Mouse (Mus musculus) hindbrain, embryonic 16.5 days (tissue): ENCODE results near the gene Kif23. TPM values are rescaled to one million over a fixed set of nuclear protein-coding genes. Genes with fewer than 3 reads are reported as not detected.

Experiments
- ATAC-seq: fragments of 200-750 bp; cut with Nextera tagmentation; 2 replicates; pipeline ENCODE4 v1.8.0; 2017; ENCODE audit warnings: moderate TSS enrichment, moderate library complexity
- H3K27ac ChIP-seq: fragments of 300-500 bp; sonication (generic); 2 replicates; pipeline ENCODE4 v1.5.1; 2014; ENCODE audit warnings: low read depth, mild to moderate bottlenecking, control low read depth, low read length, moderate library complexity
- H3K27me3 ChIP-seq: fragments of 300-500 bp; sonication (generic); replicated peaks from 2 replicates; pipeline ENCODE4 v1.6.1; 2014; ENCODE audit warnings: low read length; ENCODE audit not compliant: control insufficient read depth, insufficient read depth
- H3K36me3 ChIP-seq: fragments of 300-500 bp; sonication (generic); 2 replicates; pipeline ENCODE4 v1.6.1; 2014; ENCODE audit warnings: mild to moderate bottlenecking, low read length, moderate library complexity, mixed read lengths; ENCODE audit not compliant: control insufficient read depth, insufficient read depth
- H3K4me1 ChIP-seq: fragments of 300-500 bp; sonication (generic); 2 replicates; pipeline ENCODE4 v1.6.1; 2014; ENCODE audit warnings: low read depth, low read length; ENCODE audit not compliant: control insufficient read depth, insufficient read depth
- H3K4me2 ChIP-seq: fragments of 300-500 bp; sonication (generic); 2 replicates; pipeline ENCODE4 v1.6.1; 2014; ENCODE audit warnings: mild to moderate bottlenecking, low read length, control low read depth, moderate library complexity
- H3K4me3 ChIP-seq: fragments of 300-500 bp; sonication (generic); 2 replicates; pipeline ENCODE4 v1.5.1; 2014; ENCODE audit warnings: mild to moderate bottlenecking, low read length, control low read depth, moderate library complexity
- H3K9ac ChIP-seq: fragments of 300-500 bp; sonication (generic); 2 replicates; pipeline ENCODE4 v1.6.1; 2014; ENCODE audit warnings: low read depth, mild to moderate bottlenecking, control low read depth, low read length, moderate library complexity
- H3K9me3 ChIP-seq: fragments of 300-500 bp; sonication (generic); 2 replicates; pipeline ENCODE4 v1.6.1; 2014; ENCODE audit warnings: mild to moderate bottlenecking, low read length, moderate library complexity; ENCODE audit not compliant: control insufficient read depth
- WGBS: fragments of 180-500 bp; shearing (Covaris S2); extraction: QIAGEN DNeasy Blood & Tissue Kit; methylation state at CpG from one replicate; pipeline ENCODE4 v1.1.7; 2014; 5-methylcytosine and 5-hydroxymethylcytosine counted together
- polyA plus RNA-seq: library from polyadenylated mRNA; unstranded; fragments of >200 nt; fragmentation: Nextera tagmentation; extraction: Ambion mirVana; gene quantifications from 2 replicates; pipeline ENCODE4 v1.2.1, GENCODE M21; 2015

The Kif23 gene
- polyA plus RNA-seq, 1 experiment from 2014 or later, result 13.7 TPM

GRCm38 (mm10) chr9:61910526-61911256 lies 35.9 kb downstream of the Kif23 start:
- no peak for ATAC-seq
- H3K9ac ChIP-seq, result no peak overlapping the region
- peaks cover 15% of the 10 kb centered on the region for H3K36me3 ChIP-seq
- H3K4me1 ChIP-seq, result peaks cover 13% of the 10 kb centered on the region
- H3K9me3 ChIP-seq, result no peaks in the 10 kb centered on the region
- H3K27me3 ChIP-seq, result no peaks in the 10 kb centered on the region
- WGBS, result 48% methylated on average over 20 of the region's 20 CpGs
- H3K27ac ChIP-seq, result no peak overlapping the region
- no peak overlapping the region for H3K4me2 ChIP-seq
- no peak overlapping the region for H3K4me3 ChIP-seq

- Histone ChIP-seq H3K4me3 (no peak overlapping the region), H3K27ac (no peak overlapping the region), H3K36me3 (peaks cover 15% of the 10 kb centered on the region), H3K4me1 (peaks cover 11% of the 10 kb centered on the region), H3K27me3 (no peaks in the 10 kb centered on the region), H3K9ac (no peak overlapping the region), H3K4me2 (no peak overlapping the region), H3K9me3 (no peaks in the 10 kb centered on the region)
- 95% methylated on average over 1 of the region's 1 CpGs for WGBS
- ATAC-seq, result no peak
These were observed 36.9 kb downstream of the Kif23 start for GRCm38 (mm10) chr9:61909633-61910032.

GRCm38 (mm10) chr9:61908832-61909407 lies 37.7 kb downstream of the Kif23 start:
- Histone ChIP-seq H3K27ac (no peak overlapping the region), H3K4me3 (no peak overlapping the region), H3K9ac (no peak overlapping the region), H3K27me3 (no peaks in the 10 kb centered on the region), H3K9me3 (no peaks in the 10 kb centered on the region), H3K36me3 (peaks cover 15% of the 10 kb centered on the region), H3K4me2 (no peak overlapping the region), H3K4me1 (peaks cover 11% of the 10 kb centered on the region)
- no peak for ATAC-seq
- 85% methylated on average over 11 of the region's 11 CpGs for WGBS

DNA sequence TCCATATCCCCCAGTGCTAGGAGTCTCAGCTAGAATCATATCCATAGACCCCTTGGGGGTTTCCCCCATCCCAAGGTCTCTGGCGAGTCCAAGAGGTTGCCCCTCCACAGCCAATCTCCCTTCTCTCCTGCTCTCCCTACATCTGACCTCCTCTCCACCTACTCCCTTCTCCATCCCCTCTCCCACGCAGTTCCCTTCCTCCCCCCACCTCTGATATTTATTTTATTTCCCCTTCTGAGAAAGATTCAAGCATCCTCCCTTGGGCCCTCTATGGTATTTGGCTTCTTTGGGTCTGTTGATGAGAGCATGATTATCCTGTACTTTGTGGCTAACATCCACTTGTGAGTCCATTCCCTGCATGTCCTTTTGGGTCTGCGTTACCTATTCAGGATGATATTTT lies 38.2 kb downstream of the Kif23 start:
- no peak overlapping the region for H3K9ac ChIP-seq
- no peak for ATAC-seq
- no peak overlapping the region for H3K4me2 ChIP-seq

GRCm38 (mm10) chr9:61907621-61908295 lies 38.8 kb downstream of the Kif23 start:
- no peak overlapping the region for H3K27ac ChIP-seq
- H3K9ac ChIP-seq, result no peak overlapping the region
- H3K4me1 ChIP-seq, result peaks cover 3% of the 10 kb centered on the region
- no peak overlapping the region for H3K4me2 ChIP-seq
- no peak overlapping the region for H3K4me3 ChIP-seq
- H3K36me3 ChIP-seq, result peaks cover 13% of the 10 kb centered on the region
- H3K9me3 ChIP-seq, result no peaks in the 10 kb centered on the region
- 93% methylated on average over 4 of the region's 4 CpGs for WGBS
- ATAC-seq, result no peak
- no peaks in the 10 kb centered on the region for H3K27me3 ChIP-seq

More for the DNA sequence above, 38.2 kb downstream of the Kif23 start:
- Histone ChIP-seq H3K4me3 (no peak overlapping the region), H3K9me3 (no peaks in the 10 kb centered on the region), H3K27ac (no peak overlapping the region), H3K36me3 (peaks cover 15% of the 10 kb centered on the region), H3K4me1 (peaks cover 7% of the 10 kb centered on the region), H3K27me3 (no peaks in the 10 kb centered on the region)
- WGBS, result 84% methylated on average over 3 of the region's 3 CpGs

GRCm38 (mm10) chr9:61906912-61907311 lies 39.7 kb downstream of the Kif23 start:
- Histone ChIP-seq H3K4me2 (no peak overlapping the region), H3K4me1 (peaks cover 10% of the 10 kb centered on the region), H3K27ac (no peak overlapping the region), H3K36me3 (peaks cover 5% of the 10 kb centered on the region; the same call in 1 of the 2 replicates), H3K27me3 (no peaks in the 10 kb centered on the region), H3K4me3 (no peak overlapping the region), H3K9me3 (no peaks in the 10 kb centered on the region), H3K9ac (no peak overlapping the region)
- no peak for ATAC-seq
- WGBS, result 70% methylated on average over 10 of the region's 10 CpGs

GRCm38 (mm10) chr9:61905576-61905975 lies 41.0 kb downstream of the Kif23 start:
- no peak overlapping the region for H3K9ac ChIP-seq
- no peak overlapping the region for H3K4me3 ChIP-seq
- WGBS, result 74% methylated on average over 5 of the region's 5 CpGs
- peaks cover 10% of the 10 kb centered on the region for H3K4me1 ChIP-seq
- no peak overlapping the region for H3K27ac ChIP-seq
- H3K36me3 ChIP-seq, result no peaks in the 10 kb centered on the region
- no peak for ATAC-seq
- H3K9me3 ChIP-seq, result no peaks in the 10 kb centered on the region
- no peak overlapping the region for H3K4me2 ChIP-seq
- H3K27me3 ChIP-seq, result no peaks in the 10 kb centered on the region

- WGBS, result 68% methylated on average over 7 of the region's 7 CpGs
These were observed 42.4 kb downstream of the Kif23 start for GRCm38 (mm10) chr9:61904201-61904600.

GRCm38 (mm10) chr9:61902445-61902844 lies 44.1 kb downstream of the Kif23 start:
- Histone ChIP-seq H3K4me1 (peaks cover 10% of the 10 kb centered on the region), H3K36me3 (no peaks in the 10 kb centered on the region), H3K9me3 (no peaks in the 10 kb centered on the region), H3K4me3 (no peak overlapping the region), H3K4me2 (0 out of 2 replicates have a peak overlapping the region, but pooled peaks have one; percentile 8), H3K27me3 (no peaks in the 10 kb centered on the region; the same call in none of the 2 replicates), H3K27ac (no peak overlapping the region), H3K9ac (0 out of 2 replicates have a peak overlapping the region, but pooled peaks have one; percentile 11)
- WGBS, result 22% methylated on average over 9 of the region's 9 CpGs
- peak; percentile 76 for ATAC-seq

More at GRCm38 (mm10) chr9:61904201-61904600, 42.4 kb downstream of the Kif23 start:
- Histone ChIP-seq H3K4me1 (peaks cover 10% of the 10 kb centered on the region), H3K36me3 (no peaks in the 10 kb centered on the region), H3K9me3 (no peaks in the 10 kb centered on the region), H3K4me2 (no peak overlapping the region), H3K4me3 (no peak overlapping the region), H3K27me3 (no peaks in the 10 kb centered on the region; the same call in 1 of the 2 replicates), H3K27ac (no peak overlapping the region), H3K9ac (no peak overlapping the region)
- no peak for ATAC-seq
